Mouse (Mus musculus): ENCODE measurements around the gene Xirp2.
A peak's percentile ranks its signal among the peaks of the same experiment; 100 is the strongest.

Gene Xirp2

GRCm38 (mm10) chr2:67564851-67565479 lies 119.2 kb downstream of the Xirp2 start:
- DNase-seq (ENCODE audit: low spot score in 2 of 2): peak; percentile 3 to 7

GRCm38 (mm10) chr2:67565480-67566331 lies 119.9 kb downstream of the Xirp2 start, which contains the start of gene B3galt1:
Gene B3galt1, plus strand, starts transcription at chr2:67565871.
- peak; percentile 66 to 77 for DNase-seq (ENCODE audit: low spot score in 2 of 2)

- no peak for DNase-seq (ENCODE audit: low spot score in 2 of 2)
Measured at GRCm38 (mm10) chr2:67566566-67566965, 120.8 kb downstream of the Xirp2 start.

- DNase-seq (ENCODE audit: low spot score in 2 of 2): peak in 1 of 2 experiments; percentile 5
Measured at GRCm38 (mm10) chr2:67567141-67567680, 121.4 kb downstream of the Xirp2 start.
